Mouse (Mus musculus) C2C12 (cell line): ENCODE results near the gene Mipep. TPM values are rescaled to one million over a fixed set of nuclear protein-coding genes. Genes with fewer than 3 reads are reported as not detected.

Experiments
- H3K27me3 ChIP-seq: one replicate; pipeline ENCODE4 v1.6.1; 2011; ENCODE audit not compliant: control insufficient read depth, insufficient read depth, insufficient read length
- H3K36me3 ChIP-seq: one replicate; pipeline ENCODE4 v1.6.1; 2011; ENCODE audit not compliant: control insufficient read depth, insufficient read depth
- H3K4me3 ChIP-seq: one replicate; pipeline ENCODE4 v1.5.1; 2011; ENCODE audit warnings: mild to moderate bottlenecking, control low read depth; ENCODE audit not compliant: poor library complexity, insufficient read depth, severe bottlenecking
- H3K79me2 ChIP-seq: one replicate; pipeline ENCODE4 v1.6.1; 2011; ENCODE audit not compliant: control insufficient read depth, insufficient read depth
- H3K79me3 ChIP-seq: one replicate; pipeline ENCODE4 v1.6.1; 2011; ENCODE audit warnings: low read depth, control low read depth
- H3ac ChIP-seq: one replicate; pipeline ENCODE3; 2011; ENCODE audit warnings: low read depth; ENCODE audit not compliant: control insufficient read depth, insufficient read length
- CEBPB ChIP-seq: IDR thresholded peaks from one replicate; pipeline ENCODE4 v1.6.1; 2011; ENCODE audit warnings: low read depth, mild to moderate bottlenecking, control low read depth, moderate library complexity
- CTCF ChIP-seq: IDR thresholded peaks from one replicate; pipeline ENCODE4 v1.5.1; 2011; ENCODE audit not compliant: control insufficient read depth, insufficient read depth, insufficient read length
- FOSL1 ChIP-seq: IDR thresholded peaks from one replicate; pipeline ENCODE4 v1.8.0; 2011; ENCODE audit warnings: mild to moderate bottlenecking, low read length; ENCODE audit not compliant: poor library complexity, insufficient read depth, severe bottlenecking
- MAX ChIP-seq: IDR thresholded peaks from one replicate; pipeline ENCODE4 v1.6.1; 2011; ENCODE audit warnings: mild to moderate bottlenecking, control low read depth
- MYOD1 ChIP-seq: IDR thresholded peaks from one replicate; pipeline ENCODE4 v1.6.1; 2011; ENCODE audit warnings: low read depth; ENCODE audit not compliant: control insufficient read depth, insufficient read length
- MYOG ChIP-seq: IDR thresholded peaks from one replicate; pipeline ENCODE4 v1.6.1; 2011; ENCODE audit not compliant: control insufficient read depth, insufficient read length; ENCODE audit errors: extremely low read depth
- USF1 ChIP-seq: IDR thresholded peaks from one replicate; pipeline ENCODE4 v1.6.1; 2011; ENCODE audit warnings: low read depth, mild to moderate bottlenecking, control low read depth, moderate library complexity
- long read RNA-seq, 2 experiments: library from polyadenylated mRNA; unstranded; transcript quantifications; one replicate each; pipeline ENCODE4 v2.0.0; 2019 to 2020
- polyA plus RNA-seq: library from polyadenylated mRNA; unstranded; fragments of >200 nt; fragmentation: generic; extraction: Trizol; gene quantifications from one replicate; pipeline ENCODE4 v1.2.1, GENCODE M21; 2012; ENCODE audit warnings: missing spikeins

The Mipep gene
- 9.8 TPM for polyA plus RNA-seq
- long read RNA-seq, experiment 1, transcript Mipep-201 (19 exons, 3,015 nt), result major isoform, 19 of 24 reads
- long read RNA-seq, experiment 1, partial matches to known transcripts, result 3 of 24 reads
- long read RNA-seq, experiment 1, other reads (novel, unspliced or antisense), result 2 of 24 reads
- long read RNA-seq, experiment 2, transcript Mipep-201 (19 exons, 3,015 nt), result major isoform, 125 of 141 reads
- long read RNA-seq, experiment 2, partial matches to known transcripts, result 5 of 141 reads
- long read RNA-seq, experiment 2, other reads (novel, unspliced or antisense), result 10 of 141 reads

DNA sequence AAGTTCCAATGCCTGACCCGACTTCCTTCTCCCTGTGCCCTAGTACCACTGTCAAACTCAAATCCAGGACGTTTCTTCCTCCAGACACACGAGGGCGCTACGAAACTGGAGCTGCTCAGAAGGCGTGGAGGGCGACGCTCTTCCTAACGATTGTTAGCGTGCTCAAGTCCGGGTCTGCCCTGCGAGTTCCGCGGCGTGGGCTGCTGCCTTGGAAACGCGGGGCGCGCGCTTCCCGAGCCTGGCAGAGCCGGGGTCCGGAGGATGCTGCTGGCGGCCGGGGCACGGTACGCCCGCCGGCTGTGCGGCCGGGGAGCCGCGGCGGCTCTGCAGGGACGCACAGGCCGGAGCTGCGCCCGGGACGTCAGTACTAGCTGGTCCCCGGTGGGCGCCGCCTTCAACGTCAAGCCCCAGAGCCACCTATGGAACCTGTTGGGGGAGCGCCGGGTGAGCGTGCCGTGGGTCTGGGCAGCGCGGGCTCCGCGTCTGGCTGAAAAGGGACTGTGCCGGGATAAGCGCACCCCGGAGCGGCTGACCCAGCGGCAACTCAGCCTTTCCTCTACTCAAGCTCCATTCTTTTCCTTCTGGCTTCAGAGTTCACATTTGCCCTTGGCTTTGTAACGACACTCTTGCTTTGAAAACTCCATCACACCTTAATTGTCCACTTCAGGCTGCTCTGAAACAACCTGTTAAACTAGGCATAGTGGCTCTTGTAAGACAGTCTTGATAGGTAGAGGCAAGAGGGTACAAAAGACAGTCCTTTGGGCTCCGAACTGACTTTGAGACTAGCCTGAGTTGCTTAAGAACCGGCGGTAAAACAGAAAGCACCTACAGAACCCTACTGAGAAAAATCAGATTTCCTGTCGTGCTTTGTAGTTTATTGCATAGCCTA, at the start of gene Mipep:
Gene Mipep, plus strand, starts transcription at position 147 of the 889 bp plus-strand sequence.
- TF ChIP-seq CTCF (peak; percentile 88), USF1 (no peak), MAX (peak; percentile 48)
- H3ac ChIP-seq, result peak within 1 kb of the TSS; percentile 80
- H3K4me3 ChIP-seq, result peak within 1 kb of the TSS; percentile 59
- H3K36me3 ChIP-seq, result peaks cover 3% of the 10 kb centered on the region
- H3K79me2 ChIP-seq, result no peaks in the 10 kb centered on the region
- no peaks in the 10 kb centered on the region for H3K79me3 ChIP-seq
- peaks cover 3% of the 10 kb centered on the region for H3K27me3 ChIP-seq

DNA sequence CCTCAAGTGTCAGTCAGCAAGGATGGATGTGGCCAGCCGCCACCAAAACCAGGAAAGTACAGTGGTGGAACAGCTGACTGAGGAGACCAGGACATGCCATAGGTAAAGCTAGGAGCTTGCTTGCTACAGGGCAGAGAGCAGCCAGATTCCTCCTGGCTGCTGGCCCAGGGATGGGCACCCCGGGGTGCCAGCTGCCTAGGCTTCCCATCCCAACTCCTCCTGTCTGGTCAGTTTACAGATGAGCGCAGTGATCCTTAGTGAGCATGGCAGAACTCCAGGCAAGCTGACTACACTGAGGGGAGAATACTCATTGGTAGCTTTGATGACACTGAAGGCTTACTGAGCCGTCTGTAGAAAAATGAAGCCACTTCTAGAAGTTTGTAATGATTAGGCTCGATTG, 49.2 kb upstream of the Mipep start:
- H3K79me3 ChIP-seq, result no peaks in the 10 kb centered on the region
- no peak overlapping the region for H3K4me3 ChIP-seq
- H3ac ChIP-seq, result no peak overlapping the region
- TF ChIP-seq MYOD1 (no peak), MYOG (no peak), MAX (no peak)
- H3K27me3 ChIP-seq, result no peaks in the 10 kb centered on the region
- H3K79me2 ChIP-seq, result no peaks in the 10 kb centered on the region
- no peaks in the 10 kb centered on the region for H3K36me3 ChIP-seq

DNA sequence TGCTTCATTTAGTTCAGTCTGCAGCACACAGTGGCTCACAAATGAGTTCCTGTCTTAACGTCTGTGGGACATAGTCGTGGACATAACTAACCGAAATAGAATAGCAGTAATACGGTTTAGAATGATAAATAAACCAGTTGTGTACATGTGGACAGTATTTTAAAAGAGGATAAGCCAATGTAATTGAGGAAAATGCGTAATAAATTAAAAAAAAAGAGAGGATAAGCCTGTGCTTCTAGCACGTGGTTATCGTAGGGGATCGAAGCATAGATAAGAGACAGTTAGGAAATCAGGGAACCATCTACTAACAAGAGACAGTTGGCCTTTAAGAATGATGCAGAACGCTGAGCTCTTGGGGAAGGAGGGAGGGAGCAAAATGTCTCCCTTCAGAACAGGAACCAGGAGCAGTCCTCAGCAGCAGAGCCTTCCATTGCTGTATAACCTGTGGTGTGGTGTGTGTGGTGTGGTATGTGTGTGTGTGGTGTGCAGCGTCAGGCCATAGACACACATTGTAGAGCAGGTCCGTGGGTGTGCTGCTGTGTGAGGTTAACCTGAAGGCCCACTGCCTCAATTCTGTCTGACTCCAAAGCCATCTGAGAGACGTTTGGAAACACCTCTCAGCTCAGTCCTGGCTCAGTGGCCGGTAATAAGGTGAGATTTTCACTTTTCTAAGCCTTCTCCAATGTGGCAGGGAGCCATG, 48.4 kb upstream of the Mipep start:
- no peak for TF ChIP-seq USF1
- no peak for TF ChIP-seq MAX
- TF ChIP-seq MYOD1, result no peak
- no peak for TF ChIP-seq MYOG
- Histone ChIP-seq H3K79me3 (no peaks in the 10 kb centered on the region), H3K36me3 (no peaks in the 10 kb centered on the region), H3K4me3 (no peak overlapping the region), H3K27me3 (no peaks in the 10 kb centered on the region), H3ac (no peak overlapping the region), H3K79me2 (no peaks in the 10 kb centered on the region)

DNA sequence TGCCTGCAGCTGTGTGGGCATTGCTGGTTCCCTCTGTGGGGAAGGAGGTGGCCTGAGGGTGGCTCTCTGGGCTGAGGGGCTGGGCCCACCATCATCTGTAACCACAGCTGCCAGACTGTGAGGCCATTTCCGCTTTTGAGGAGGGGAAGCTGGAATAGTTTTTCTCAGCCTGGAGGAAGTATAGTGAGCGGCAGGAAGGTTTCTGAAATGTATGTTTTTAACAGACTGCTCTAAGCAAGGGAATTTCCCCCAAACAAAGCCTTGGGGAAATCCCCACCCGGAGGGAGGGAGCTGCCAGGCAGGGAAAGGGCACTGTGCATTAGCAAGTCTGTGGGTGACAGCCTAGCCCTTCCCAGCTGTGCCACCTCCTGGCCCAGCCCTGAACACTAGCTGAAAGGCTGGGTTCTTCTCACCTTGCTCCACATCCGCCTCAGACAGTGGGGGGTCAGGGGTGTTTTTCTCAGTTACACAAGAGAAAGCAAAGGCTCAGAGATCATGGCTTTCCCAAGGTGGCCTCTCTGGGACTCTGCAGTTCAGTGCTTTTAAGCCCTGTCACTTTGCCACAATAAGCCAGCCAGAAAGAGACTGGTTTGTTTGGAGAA, 47.7 kb upstream of the Mipep start:
- TF ChIP-seq CTCF, result no peak
- no peak for TF ChIP-seq MAX
- no peak for TF ChIP-seq FOSL1
- TF ChIP-seq MYOG, result no peak
- no peak for TF ChIP-seq MYOD1
- TF ChIP-seq USF1, result no peak
- no peak for TF ChIP-seq CEBPB
- Histone ChIP-seq H3K79me2 (no peaks in the 10 kb centered on the region), H3ac (no peak overlapping the region), H3K4me3 (no peak overlapping the region), H3K79me3 (no peaks in the 10 kb centered on the region), H3K27me3 (no peaks in the 10 kb centered on the region), H3K36me3 (no peaks in the 10 kb centered on the region)

DNA sequence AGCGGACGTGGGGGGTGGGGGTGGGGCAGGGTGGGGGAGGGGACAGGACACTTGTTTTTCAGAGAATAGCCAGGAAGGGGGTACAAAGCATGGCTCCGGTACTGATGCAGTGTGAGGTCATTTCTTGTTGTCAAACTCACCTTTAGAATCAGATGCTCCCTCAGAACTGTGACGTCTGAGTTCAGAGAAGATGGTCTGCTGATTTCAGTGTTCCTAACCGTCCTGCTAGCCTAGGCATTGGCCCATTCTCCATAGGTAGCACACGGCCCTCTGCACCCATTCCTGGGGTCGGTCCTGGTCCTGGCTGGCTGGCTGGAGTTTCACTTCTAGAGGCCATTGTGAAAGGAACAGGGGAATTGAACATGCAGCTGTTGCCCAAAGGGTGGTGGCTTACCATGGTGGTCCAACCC, 47.2 kb upstream of the Mipep start:
- no peaks in the 10 kb centered on the region for H3K79me3 ChIP-seq

DNA sequence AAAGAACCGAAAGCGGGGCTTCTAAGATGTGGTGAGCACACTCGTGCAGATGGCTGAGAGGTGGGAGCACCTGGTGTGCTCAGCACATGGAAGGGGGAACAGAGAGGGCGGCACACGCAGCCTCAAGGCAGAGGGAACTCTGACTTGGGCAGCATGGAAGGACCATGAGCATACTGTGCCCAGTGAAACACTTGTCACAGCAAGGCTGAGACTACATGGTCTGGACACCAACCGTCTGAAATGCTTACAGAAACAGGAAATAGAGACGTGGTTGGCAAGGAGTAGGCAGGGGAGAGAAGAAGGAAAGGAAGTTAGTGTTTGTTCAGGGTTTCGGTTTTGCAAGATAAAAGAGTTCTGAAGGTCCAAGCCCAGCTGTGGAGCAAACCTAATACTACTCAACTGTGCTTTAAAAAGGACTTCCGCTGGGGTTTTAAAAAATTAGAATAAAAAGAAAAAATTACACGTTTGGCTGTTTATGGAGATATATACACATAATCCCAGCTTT, 45.9 kb upstream of the Mipep start:
- Histone ChIP-seq H3K27me3 (no peaks in the 10 kb centered on the region), H3K79me2 (no peaks in the 10 kb centered on the region), H3K36me3 (no peaks in the 10 kb centered on the region), H3K4me3 (no peak overlapping the region), H3ac (no peak overlapping the region), H3K79me3 (no peaks in the 10 kb centered on the region)
- TF ChIP-seq MAX (no peak), MYOD1 (no peak), USF1 (no peak), FOSL1 (no peak), CTCF (no peak)

More for the DNA sequence above, 47.2 kb upstream of the Mipep start:
- H3ac ChIP-seq, result no peak overlapping the region
- no peak overlapping the region for H3K4me3 ChIP-seq
- H3K36me3 ChIP-seq, result no peaks in the 10 kb centered on the region
- no peaks in the 10 kb centered on the region for H3K79me2 ChIP-seq
- TF ChIP-seq MAX, result no peak
- H3K27me3 ChIP-seq, result no peaks in the 10 kb centered on the region
